Mouse (Mus musculus) MEL (cell line): ENCODE measurements at regions not wholly inside any gene's neighbourhood (a gene's known extent, or its start where the extent isn't known, plus 50 kb on each side); places are given as distances from the start of the nearest gene placed in this dataset.

ENCODE experiments used
- DNase-seq: peaks from one replicate; pipeline ENCODE4 v3.0.0; 2011; ENCODE audit warnings: low read depth, low spot score
- H3K27ac ChIP-seq: 2 replicates; pipeline ENCODE4 v1.5.1; 2012; ENCODE audit warnings: low read depth, mild to moderate bottlenecking, control low read depth, low read length, moderate library complexity; ENCODE audit not compliant: control insufficient read depth
- H3K27me3 ChIP-seq, 2 experiments: fragments of 150-350 bp in 1 of 2; sonication (generic) in 1 of 2; 2 replicates each; pipeline ENCODE4 v1.6.1; 2012; ENCODE audit warnings: low read length in 2 of 2, mild to moderate bottlenecking in 2 of 2, improper control_type of control experiment in 1 of 2, moderate library complexity in 1 of 2; ENCODE audit not compliant: insufficient read depth in 2 of 2, control insufficient read depth in 1 of 2
- H3K36me3 ChIP-seq, 2 experiments: 2 replicates each; pipeline ENCODE4 v1.6.1; 2012 to 2014; ENCODE audit warnings: low read length in 2 of 2, improper control_type of control experiment in 1 of 2, inconsistent platforms in 1 of 2, mild to moderate bottlenecking in 1 of 2; ENCODE audit not compliant: insufficient read depth in 2 of 2, control insufficient read depth in 1 of 2
- H3K4me1 ChIP-seq, 2 experiments: fragments of 150-350 bp in 1 of 2; sonication (generic) in 1 of 2; 2 replicates each; pipeline ENCODE4 v1.6.1; 2012; ENCODE audit warnings: low read length in 2 of 2, improper control_type of control experiment in 1 of 2, mild to moderate bottlenecking in 1 of 2; ENCODE audit not compliant: insufficient read depth in 2 of 2, control insufficient read depth in 1 of 2
- H3K4me3 ChIP-seq, 2 experiments: fragments of 150-350 bp in 1 of 2; sonication (generic) in 1 of 2; 2 replicates each; pipeline ENCODE4 v1.5.1; 2012; ENCODE audit warnings: low read depth in 2 of 2, low read length in 2 of 2, mild to moderate bottlenecking in 2 of 2, moderate library complexity in 2 of 2, control low read depth in 1 of 2, improper control_type of control experiment in 1 of 2; ENCODE audit not compliant: control insufficient read depth in 1 of 2, insufficient read depth in 1 of 2
- H3K79me2 ChIP-seq: 2 replicates; pipeline ENCODE4 v1.6.1; 2012; ENCODE audit warnings: mild to moderate bottlenecking, low read length, moderate library complexity; ENCODE audit not compliant: control insufficient read depth, poor library complexity, insufficient read depth
- H3K9ac ChIP-seq: 2 replicates; pipeline ENCODE4 v1.6.1; 2012; ENCODE audit warnings: low read depth, mild to moderate bottlenecking, control low read depth, low read length, moderate library complexity; ENCODE audit not compliant: control insufficient read depth, poor library complexity, severe bottlenecking
- H3K9me3 ChIP-seq: fragments of 150-350 bp; sonication (generic); replicated peaks from 2 replicates; pipeline ENCODE4 v1.6.1; 2012; ENCODE audit warnings: mild to moderate bottlenecking, low read length, improper control_type of control experiment, moderate library complexity; ENCODE audit not compliant: insufficient read depth
- CTCF ChIP-seq, 3 experiments: IDR thresholded peaks in 2 of 3; conservative IDR thresholded peaks in 1 of 3; 2 replicates each; pipeline ENCODE4 v1.5.1; 2011 to 2012; ENCODE audit warnings: low read length in 3 of 3, low read depth in 2 of 3, mild to moderate bottlenecking in 2 of 3, improper control_type of control experiment in 1 of 3, inconsistent platforms in 1 of 3, mixed read lengths in 1 of 3, moderate library complexity in 1 of 3; ENCODE audit not compliant: control insufficient read depth in 1 of 3, insufficient read depth in 1 of 3, poor library complexity in 1 of 3, severe bottlenecking in 1 of 3
- ELF1 ChIP-seq: IDR thresholded peaks from 2 replicates; pipeline ENCODE4 v1.6.1; 2014; ENCODE audit warnings: low read depth, mild to moderate bottlenecking, inconsistent platforms, low read length, improper control_type of control experiment, moderate library complexity
- EP300 ChIP-seq, 2 experiments: IDR thresholded peaks; 2 replicates each; pipeline ENCODE4 v1.6.1; 2011; ENCODE audit warnings: improper control_type of control experiment in 2 of 2, low read length in 2 of 2, low read depth in 1 of 2, mild to moderate bottlenecking in 1 of 2
- ETS1 ChIP-seq: IDR thresholded peaks from 2 replicates; pipeline ENCODE4 v1.6.1; 2012; ENCODE audit warnings: low read depth, mild to moderate bottlenecking, inconsistent platforms, low read length, improper control_type of control experiment, moderate library complexity
- GABPA ChIP-seq: IDR thresholded peaks from 2 replicates; pipeline ENCODE4 v1.6.1; 2012; ENCODE audit warnings: low read depth, mild to moderate bottlenecking, inconsistent platforms, low read length, improper control_type of control experiment, moderate library complexity
- GATA1 ChIP-seq: IDR thresholded peaks from 2 replicates; pipeline ENCODE4 v1.6.1; 2011; ENCODE audit warnings: low read depth, low read length, improper control_type of control experiment
- HCFC1 ChIP-seq: IDR thresholded peaks from 2 replicates; pipeline ENCODE4 v1.6.1; 2012; ENCODE audit warnings: low read depth, mild to moderate bottlenecking, inconsistent platforms, low read length, improper control_type of control experiment, moderate library complexity
- MAFK ChIP-seq: IDR thresholded peaks from 2 replicates; pipeline ENCODE4 v1.6.1; 2011; ENCODE audit warnings: low read depth, mild to moderate bottlenecking, low read length, improper control_type of control experiment, borderline replicate concordance
- MAX ChIP-seq: IDR thresholded peaks from 2 replicates; pipeline ENCODE4 v1.6.1; 2011; ENCODE audit warnings: low read length, improper control_type of control experiment
- MAZ ChIP-seq: IDR thresholded peaks from 2 replicates; pipeline ENCODE4 v1.6.1; 2012; ENCODE audit warnings: low read depth, mild to moderate bottlenecking, inconsistent platforms, low read length, improper control_type of control experiment
- MYB ChIP-seq: IDR thresholded peaks from 2 replicates; pipeline ENCODE4 v1.6.1; 2011; ENCODE audit warnings: mild to moderate bottlenecking, low read depth, low read length, improper control_type of control experiment
- MYC ChIP-seq: IDR thresholded peaks from 2 replicates; pipeline ENCODE4 v1.6.1; 2011; ENCODE audit warnings: low read depth, mild to moderate bottlenecking, low read length, improper control_type of control experiment, moderate library complexity
- NRF1 ChIP-seq: IDR thresholded peaks from 2 replicates; pipeline ENCODE4 v1.6.1; 2014; ENCODE audit warnings: low read depth, mild to moderate bottlenecking, inconsistent platforms, low read length, improper control_type of control experiment, moderate library complexity; ENCODE audit not compliant: poor library complexity, insufficient read depth, severe bottlenecking
- POLR2AphosphoS2 ChIP-seq: IDR thresholded peaks from 2 replicates; pipeline ENCODE4 v1.6.1; 2011; ENCODE audit warnings: low read length, improper control_type of control experiment
- POLR2AphosphoS5 ChIP-seq: IDR thresholded peaks from 2 replicates; pipeline ENCODE4 v1.6.1; 2012; ENCODE audit warnings: low read depth, borderline replicate concordance, mild to moderate bottlenecking, inconsistent platforms, low read length, moderate library complexity, mixed read lengths
- RAD21 ChIP-seq: IDR thresholded peaks from 2 replicates; pipeline ENCODE4 v1.6.1; 2011; ENCODE audit warnings: mild to moderate bottlenecking, low read depth, low read length, improper control_type of control experiment
- SIN3A ChIP-seq: IDR thresholded peaks from 2 replicates; pipeline ENCODE4 v1.6.1; 2012; ENCODE audit warnings: low read length, improper control_type of control experiment, inconsistent platforms
- SMC3 ChIP-seq: IDR thresholded peaks from 2 replicates; pipeline ENCODE4 v1.6.1; 2011; ENCODE audit warnings: low read depth, low read length, improper control_type of control experiment
- TAL1 ChIP-seq: IDR thresholded peaks from 2 replicates; pipeline ENCODE4 v1.6.1; 2012; ENCODE audit warnings: mild to moderate bottlenecking, inconsistent platforms, low read length, moderate library complexity, mixed read lengths
- UBTF ChIP-seq: IDR thresholded peaks from 2 replicates; pipeline ENCODE4 v1.6.1; 2012; ENCODE audit warnings: low read depth, mild to moderate bottlenecking, inconsistent platforms, low read length, improper control_type of control experiment, moderate library complexity, borderline replicate concordance; ENCODE audit not compliant: insufficient read depth
- ZMIZ1 ChIP-seq: IDR thresholded peaks from 2 replicates; pipeline ENCODE4 v1.6.1; 2012; ENCODE audit warnings: low read depth, mild to moderate bottlenecking, inconsistent platforms, low read length, improper control_type of control experiment, moderate library complexity

GRCm38 (mm10) chr14:72293677-72294387 is 197.8 kb downstream of the Gm9195 start:
- DNase-seq = peak; percentile 13

GRCm38 (mm10) chr14:72292656-72293299 is 198.9 kb downstream of the Gm9195 start:
- H3K27me3 ChIP-seq = no peaks in the 10 kb centered on the region
- H3K36me3 ChIP-seq = no peaks in the 10 kb centered on the region

More at GRCm38 (mm10) chr14:72293677-72294387, 197.8 kb downstream of the Gm9195 start:
- Histone ChIP-seq H3K36me3 (no peaks in the 10 kb centered on the region), H3K27ac (no peak overlapping the region), H3K27me3 (no peaks in the 10 kb centered on the region), H3K9ac (no peak overlapping the region), H3K9me3 (no peaks in the 10 kb centered on the region), H3K4me1 (no peaks in the 10 kb centered on the region), H3K4me3 (no peak overlapping the region), H3K79me2 (no peaks in the 10 kb centered on the region)
- TF ChIP-seq GATA1 (no peak), SMC3 (peak; percentile 33), RAD21 (peak; percentile 39), CTCF (IDR thresholded peaks at IDR 0.05 in 2 of 3, conservative IDR thresholded peaks at IDR 0.05 in 1 of 3; ENCODE audit: control insufficient read depth in 1 of 3, insufficient read depth in 1 of 3, low read depth in 2 of 3, low read length in 3 of 3, poor library complexity in 1 of 3, severe bottlenecking in 1 of 3) (peak in 1 of 3 experiments; percentile 27; a peak in 2 of 6 replicates)

GRCm38 (mm10) chr14:72277309-72277708 is 214.3 kb downstream of the Gm9195 start:
- TF ChIP-seq ZMIZ1 = no peak
- no peak for TF ChIP-seq UBTF
- TF ChIP-seq MAX = no peak
- no peak for TF ChIP-seq EP300 (IDR thresholded peaks at IDR 0.05; ENCODE audit: low read depth in 1 of 2, low read length in 2 of 2)
- TF ChIP-seq NRF1 = no peak
- no peak for TF ChIP-seq MYB
- TF ChIP-seq POLR2AphosphoS5 = no peak
- TF ChIP-seq MAZ = no peak
- no peak for TF ChIP-seq ETS1
- TF ChIP-seq GABPA = no peak
- TF ChIP-seq MAFK = no peak
- TF ChIP-seq GATA1 = no peak
- no peak for TF ChIP-seq SMC3
- no peak for TF ChIP-seq POLR2AphosphoS2
- Histone ChIP-seq H3K27ac (no peak overlapping the region), H3K79me2 (no peaks in the 10 kb centered on the region), H3K27me3 (no peaks in the 10 kb centered on the region), H3K4me3 (no peak overlapping the region), H3K9me3 (no peaks in the 10 kb centered on the region), H3K4me1 (no peaks in the 10 kb centered on the region), H3K9ac (no peak overlapping the region), H3K36me3 (no peaks in the 10 kb centered on the region)
- DNase-seq = no peak

More at GRCm38 (mm10) chr14:72292656-72293299, 198.9 kb downstream of the Gm9195 start:
- no peak for DNase-seq
- Histone ChIP-seq H3K4me1 (no peaks in the 10 kb centered on the region), H3K79me2 (no peaks in the 10 kb centered on the region), H3K4me3 (no peak overlapping the region), H3K9me3 (no peaks in the 10 kb centered on the region), H3K27ac (no peak overlapping the region), H3K9ac (no peak overlapping the region)
- TF ChIP-seq GABPA (no peak), ELF1 (no peak), SIN3A (no peak), NRF1 (no peak), HCFC1 (no peak), MYC (no peak), TAL1 (no peak), SMC3 (no peak)
